In the genomic region with DNA sequence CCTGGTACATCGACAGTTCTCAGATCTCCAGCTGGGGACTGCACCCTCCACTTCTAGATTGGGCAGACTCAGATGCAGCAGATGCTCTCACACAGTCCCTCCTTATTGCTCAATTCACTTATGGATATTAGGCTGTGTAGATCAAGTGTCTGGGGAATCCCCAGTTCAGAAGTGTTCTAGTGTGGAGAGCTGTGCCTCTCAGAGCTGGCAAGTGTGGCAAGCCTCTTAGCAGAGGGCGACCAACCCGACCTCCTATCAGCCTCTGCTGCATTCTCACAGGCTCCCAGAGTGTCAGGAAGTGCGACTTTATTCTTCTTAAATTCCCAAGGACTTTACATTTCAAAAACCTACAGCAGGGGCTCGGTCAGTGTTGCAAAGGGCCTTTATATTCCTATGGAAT, we compare ENCODE assay signal across 16 mouse cellular contexts.
DNase-seq lines count a peak whose midpoint lies in the region; ATAC-seq and TF ChIP-seq lines count a peak whose summit lies in the region.
"Had no signal": no experiment of that assay in that cellular context is flagged by ENCODE, and none has a peak within 500 bp of the region (broad histone marks: within the 10 kb centered on the region; RNA-seq: fewer than 3 reads in every experiment).

No protein-coding gene starts in this region.

- no peak for DNase-seq in midbrain, embryonic 10.5 days (ENCODE audit: low spot score)
- no peak for DNase-seq in midbrain, postnatal 0 days (ENCODE audit: low spot score)
- DNase-seq in T-cell, adult 2 months (ENCODE audit: low spot score): no peak
- DNase-seq in liver, embryonic 11.5 days (ENCODE audit: low spot score): no peak
- DNase-seq in thymus, postnatal 25 days: no peak
- DNase-seq: cerebellum, adult 11-12 months; gastrocnemius, postnatal 25 days; kidney, postnatal 10 days; liver, postnatal 0 days; right cerebral cortex, postnatal 25 days had no signal

- H3K27ac ChIP-seq in midbrain, embryonic 10.5 days (replicated peaks): peak overlapping the region; percentile 42; the same call in 1 of the 2 replicates
- H3K27ac ChIP-seq in midbrain, postnatal 0 days (ENCODE audit: low read depth, low read length): no peak overlapping the region
- H3K27ac ChIP-seq in embryonic facial prominence, embryonic 13.5 days: peak overlapping the region; percentile 17; the same call in 1 of the 2 replicates
- H3K27ac ChIP-seq in hindbrain, embryonic 16.5 days (ENCODE audit: low read depth, low read length): peak overlapping the region; percentile 37; the same call in 1 of the 2 replicates
- no peak overlapping the region for H3K27ac ChIP-seq in liver, embryonic 11.5 days (ENCODE audit: low read depth, low read length)
- H3K27ac ChIP-seq: heart, embryonic 13.5 days; limb, embryonic 12.5 days; stomach, embryonic 15.5 days had no signal

- H3K9ac ChIP-seq in midbrain, postnatal 0 days (replicated peaks; ENCODE audit: low read length, poor library complexity, severe bottlenecking): no peak overlapping the region
- H3K9ac ChIP-seq in embryonic facial prominence, embryonic 13.5 days: no peak overlapping the region
- no peak overlapping the region for H3K9ac ChIP-seq in hindbrain, embryonic 16.5 days (ENCODE audit: low read depth, low read length)
- no peak overlapping the region for H3K9ac ChIP-seq in liver, embryonic 11.5 days (ENCODE audit: low read depth, low read length)
- H3K9ac ChIP-seq: hindbrain, embryonic 15.5 days; limb, embryonic 12.5 days; liver, postnatal 0 days; stomach, embryonic 15.5 days had no signal

- H3K4me1 ChIP-seq in midbrain, embryonic 10.5 days: peaks cover 47% of the 10 kb centered on the region
- 0 out of 2 replicates have a peak, but pooled peaks cover 9% of the 10 kb centered on the region for H3K4me1 ChIP-seq in midbrain, postnatal 0 days (ENCODE audit: insufficient read depth, low read length)
- H3K4me1 ChIP-seq in embryonic facial prominence, embryonic 13.5 days: peaks cover 36% of the 10 kb centered on the region
- H3K4me1 ChIP-seq in hindbrain, embryonic 16.5 days (ENCODE audit: control insufficient read depth, insufficient read depth, low read depth, low read length): peaks cover 34% of the 10 kb centered on the region
- peaks cover 15% of the 10 kb centered on the region for H3K4me1 ChIP-seq in liver, embryonic 11.5 days (replicated peaks; ENCODE audit: control insufficient read depth, insufficient read depth, low read length)

- no peak overlapping the region for H3K4me2 ChIP-seq in midbrain, postnatal 0 days (ENCODE audit: low read depth, low read length, poor library complexity, severe bottlenecking)
- H3K4me2 ChIP-seq in embryonic facial prominence, embryonic 13.5 days: no peak overlapping the region
- H3K4me2 ChIP-seq in hindbrain, embryonic 16.5 days (ENCODE audit: low read length): no peak overlapping the region
- H3K4me2 ChIP-seq in liver, embryonic 11.5 days: no peak overlapping the region
- H3K4me2 ChIP-seq: heart, embryonic 13.5 days; hindbrain, embryonic 15.5 days; limb, embryonic 12.5 days; stomach, embryonic 15.5 days had no signal

- WGBS in midbrain, embryonic 10.5 days: 41% methylated on average over 5 of the region's 5 CpGs
- WGBS in midbrain, postnatal 0 days: 14% methylated on average over 5 of the region's 5 CpGs
- WGBS in embryonic facial prominence, embryonic 13.5 days: 49% methylated on average over 5 of the region's 5 CpGs
- WGBS in hindbrain, embryonic 16.5 days: 27% methylated on average over 5 of the region's 5 CpGs
- 55% methylated on average over 5 of the region's 5 CpGs for whole genome bisulfite sequencing in liver, embryonic 11.5 days

- H3K27me3 ChIP-seq in midbrain, embryonic 10.5 days (ENCODE audit: low read depth, poor library complexity, severe bottlenecking): 0 out of 2 replicates have a peak, but pooled peaks cover 3% of the 10 kb centered on the region
- no peaks in the 10 kb centered on the region for H3K27me3 ChIP-seq in midbrain, postnatal 0 days (ENCODE audit: insufficient read depth, low read length)
- H3K27me3 ChIP-seq in embryonic facial prominence, embryonic 13.5 days: no peaks in the 10 kb centered on the region
- H3K27me3 ChIP-seq in hindbrain, embryonic 16.5 days (replicated peaks; ENCODE audit: control insufficient read depth, insufficient read depth, low read length): no peaks in the 10 kb centered on the region
- no peaks in the 10 kb centered on the region for H3K27me3 ChIP-seq in liver, embryonic 11.5 days (replicated peaks; ENCODE audit: control insufficient read depth, insufficient read depth, low read length)
- H3K27me3 ChIP-seq: heart, embryonic 13.5 days; hindbrain, embryonic 15.5 days; limb, embryonic 12.5 days; stomach, embryonic 15.5 days had no signal

- no peak for ATAC-seq in midbrain, postnatal 0 days (ENCODE audit: low FRiP score)
- ATAC-seq in embryonic facial prominence, embryonic 13.5 days (ENCODE audit: insufficient number of reproducible peaks, insufficient read depth, low FRiP score, low TSS enrichment, low read depth): no peak
- peak; percentile 29; the same call in 1 of the 2 replicates for ATAC-seq in hindbrain, embryonic 16.5 days
- ATAC-seq in liver, embryonic 11.5 days (replicated peaks; ENCODE audit: low FRiP score): no peak
- ATAC-seq: liver, postnatal 0 days had no signal

- H3K36me3 ChIP-seq in midbrain, embryonic 10.5 days: peaks cover 20% of the 10 kb centered on the region
- H3K36me3 ChIP-seq in midbrain, postnatal 0 days (ENCODE audit: insufficient read depth, low read length): peaks cover 8% of the 10 kb centered on the region
- H3K36me3 ChIP-seq in embryonic facial prominence, embryonic 13.5 days: peaks cover 15% of the 10 kb centered on the region
- peaks cover 3% of the 10 kb centered on the region; the same call in 1 of the 2 replicates for H3K36me3 ChIP-seq in hindbrain, embryonic 16.5 days (ENCODE audit: control insufficient read depth, insufficient read depth, low read length)
- no peaks in the 10 kb centered on the region; the same call in 1 of the 2 replicates for H3K36me3 ChIP-seq in liver, embryonic 11.5 days (ENCODE audit: control insufficient read depth, insufficient read depth, low read length)
- H3K36me3 ChIP-seq: stomach, embryonic 15.5 days had no signal

- H3K4me3 ChIP-seq in midbrain, embryonic 10.5 days: no peak overlapping the region
- no peak overlapping the region for H3K4me3 ChIP-seq in midbrain, postnatal 0 days (ENCODE audit: low read depth, low read length)
- no peak overlapping the region for H3K4me3 ChIP-seq in embryonic facial prominence, embryonic 13.5 days
- no peak overlapping the region for H3K4me3 ChIP-seq in hindbrain, embryonic 16.5 days (ENCODE audit: low read length)
- no peak overlapping the region for H3K4me3 ChIP-seq in liver, embryonic 11.5 days (ENCODE audit: low read depth, low read length)
- H3K4me3 ChIP-seq: heart, embryonic 13.5 days; hindbrain, embryonic 15.5 days; limb, embryonic 12.5 days; stomach, embryonic 15.5 days had no signal

- no peak for TF ChIP-seq CTCF in midbrain, postnatal 0 days (IDR thresholded peaks at IDR 0.05)

- no peaks in the 10 kb centered on the region for H3K9me3 ChIP-seq in midbrain, embryonic 10.5 days (replicated peaks)
- H3K9me3 ChIP-seq in midbrain, postnatal 0 days (ENCODE audit: low read length): no peaks in the 10 kb centered on the region
- no peaks in the 10 kb centered on the region for H3K9me3 ChIP-seq in embryonic facial prominence, embryonic 13.5 days
- no peaks in the 10 kb centered on the region for H3K9me3 ChIP-seq in hindbrain, embryonic 16.5 days (ENCODE audit: control insufficient read depth, low read length)
- no peaks in the 10 kb centered on the region for H3K9me3 ChIP-seq in liver, embryonic 11.5 days (ENCODE audit: control insufficient read depth, low read length)
- H3K9me3 ChIP-seq: heart, embryonic 13.5 days; hindbrain, embryonic 15.5 days; limb, embryonic 12.5 days; stomach, embryonic 15.5 days had no signal

Comparison
In these comparisons a context has a peak if more than half of its experiments do, and no peak if none do; other contexts are left out.
1. H3K27ac ChIP-seq: peak in midbrain, embryonic 10.5 days (single experiment), embryonic facial prominence, embryonic 13.5 days (single experiment) and hindbrain, embryonic 16.5 days (single experiment); none in midbrain, postnatal 0 days (single experiment) and liver, embryonic 11.5 days (single experiment).